Mouse (Mus musculus) liver, embryonic 14.5 days (tissue): ENCODE data around the gene Fat2.

ENCODE experiments used
- CTCF ChIP-seq: IDR thresholded peaks from 2 replicates; pipeline ENCODE4 v1.5.1; 2016; ENCODE audit warnings: antibody characterized with exemption, low read depth, control low read depth
- EP300 ChIP-seq: IDR thresholded peaks from 2 replicates; pipeline ENCODE4 v1.6.1; 2016; ENCODE audit warnings: antibody characterized with exemption, low read depth

DNA sequence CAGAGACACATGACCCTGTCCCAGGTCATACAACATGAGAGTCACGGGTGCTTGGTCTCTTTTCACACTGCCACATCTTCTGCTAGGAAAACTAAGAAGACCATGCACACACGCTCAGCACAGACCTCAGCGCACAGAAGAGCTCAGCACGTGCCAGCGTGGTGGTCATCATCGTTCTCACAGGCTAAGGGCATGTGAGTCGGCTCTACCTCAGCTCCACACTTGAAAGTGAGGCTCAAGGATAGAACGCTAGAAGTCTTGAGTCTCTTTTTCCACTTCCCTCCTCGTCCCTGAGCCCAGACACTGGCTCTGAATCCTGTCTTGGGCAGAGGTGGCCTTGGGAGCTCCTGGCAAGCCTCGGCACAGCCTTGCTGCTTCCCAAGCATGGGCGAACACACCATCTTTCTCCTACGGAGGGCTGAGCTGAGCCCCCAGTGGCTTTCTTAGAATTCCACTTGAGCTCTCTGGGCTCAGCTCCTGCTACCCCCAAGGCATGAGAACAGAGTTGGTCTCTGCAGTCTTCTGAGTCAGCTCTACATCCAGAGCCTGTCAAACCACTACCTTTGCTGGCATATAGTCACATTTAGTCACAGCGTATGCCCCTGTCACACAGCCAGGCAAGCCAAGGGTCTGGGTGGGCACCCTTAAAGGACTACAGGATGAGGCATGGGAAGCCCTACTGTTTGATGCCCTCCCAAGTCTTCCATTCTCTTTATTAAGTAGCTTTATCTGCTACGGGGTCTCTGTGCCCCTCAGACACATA, 869 bp downstream of the Fat2 start:
- TF ChIP-seq CTCF (no peak), EP300 (no peak)
